Mouse (Mus musculus): ENCODE data around the gene Dhh. TPM values are rescaled to one million over a fixed set of nuclear protein-coding genes. Genes with fewer than 3 reads are reported as not detected.

Dhh gene
- polyA plus RNA-seq, 1 experiment from 2014 or later = 0.65 TPM

- H3K9me3 ChIP-seq (ENCODE audit: control insufficient read depth, low read length) = no peaks in the 10 kb centered on the region
- H3K4me2 ChIP-seq (ENCODE audit: low read length) = no peak overlapping the region
- H3K9ac ChIP-seq (replicated peaks; ENCODE audit: low read depth, low read length) = no peak overlapping the region
- no peaks in the 10 kb centered on the region for H3K4me1 ChIP-seq (replicated peaks; ENCODE audit: control insufficient read depth, insufficient read depth, low read length)
- H3K36me3 ChIP-seq (ENCODE audit: control insufficient read depth, insufficient read depth) = peaks cover 74% of the 10 kb centered on the region
- no peak overlapping the region for H3K27ac ChIP-seq (ENCODE audit: low read length)
- ATAC-seq = no peak
- WGBS = 88% methylated on average over 9 of the region's 9 CpGs
- H3K27me3 ChIP-seq (replicated peaks; ENCODE audit: control insufficient read depth, insufficient read depth, low read length) = no peaks in the 10 kb centered on the region
- no peak overlapping the region for H3K4me3 ChIP-seq (replicated peaks; ENCODE audit: low read length)
Observed at GRCm38 (mm10) chr15:98859319-98860043, 38.9 kb downstream of the Dhh start.

GRCm38 (mm10) chr15:98854214-98854613 is 44.1 kb downstream of the Dhh start:
- no peak overlapping the region for H3K4me2 ChIP-seq (ENCODE audit: low read length)
- no peak for ATAC-seq
- 94% methylated on average over 16 of the region's 16 CpGs for WGBS
- H3K36me3 ChIP-seq (ENCODE audit: control insufficient read depth, insufficient read depth) = peaks cover 73% of the 10 kb centered on the region
- H3K9ac ChIP-seq (replicated peaks; ENCODE audit: low read depth, low read length) = no peak overlapping the region
- H3K27me3 ChIP-seq (replicated peaks; ENCODE audit: control insufficient read depth, insufficient read depth, low read length) = no peaks in the 10 kb centered on the region
- H3K4me3 ChIP-seq (replicated peaks; ENCODE audit: low read length) = no peak overlapping the region
- no peak overlapping the region for H3K27ac ChIP-seq (ENCODE audit: low read length)
- no peaks in the 10 kb centered on the region for H3K9me3 ChIP-seq (ENCODE audit: control insufficient read depth, low read length)
- H3K4me1 ChIP-seq (replicated peaks; ENCODE audit: control insufficient read depth, insufficient read depth, low read length) = no peaks in the 10 kb centered on the region

- Histone ChIP-seq H3K4me1 (replicated peaks; ENCODE audit: control insufficient read depth, insufficient read depth, low read length) (no peaks in the 10 kb centered on the region), H3K9me3 (ENCODE audit: control insufficient read depth, low read length) (no peaks in the 10 kb centered on the region), H3K36me3 (ENCODE audit: control insufficient read depth, insufficient read depth) (peaks cover 69% of the 10 kb centered on the region), H3K27me3 (replicated peaks; ENCODE audit: control insufficient read depth, insufficient read depth, low read length) (no peaks in the 10 kb centered on the region), H3K27ac (ENCODE audit: low read length) (no peak overlapping the region), H3K4me2 (ENCODE audit: low read length) (no peak overlapping the region), H3K9ac (replicated peaks; ENCODE audit: low read depth, low read length) (no peak overlapping the region), H3K4me3 (replicated peaks; ENCODE audit: low read length) (no peak overlapping the region)
- WGBS = 92% methylated on average over 28 of the region's 28 CpGs
- no peak for ATAC-seq
Observed at GRCm38 (mm10) chr15:98853161-98853937, 45.0 kb downstream of the Dhh start.

GRCm38 (mm10) chr15:98852733-98853132 is 45.6 kb downstream of the Dhh start:
- no peak for ATAC-seq
- H3K4me3 ChIP-seq (replicated peaks; ENCODE audit: low read length) = no peak overlapping the region
- no peaks in the 10 kb centered on the region for H3K4me1 ChIP-seq (replicated peaks; ENCODE audit: control insufficient read depth, insufficient read depth, low read length)
- H3K9ac ChIP-seq (replicated peaks; ENCODE audit: low read depth, low read length) = no peak overlapping the region
- 96% methylated on average over 9 of the region's 9 CpGs for WGBS
- no peaks in the 10 kb centered on the region for H3K27me3 ChIP-seq (replicated peaks; ENCODE audit: control insufficient read depth, insufficient read depth, low read length)
- H3K9me3 ChIP-seq (ENCODE audit: control insufficient read depth, low read length) = no peaks in the 10 kb centered on the region
- peaks cover 66% of the 10 kb centered on the region for H3K36me3 ChIP-seq (ENCODE audit: control insufficient read depth, insufficient read depth)
- H3K27ac ChIP-seq (ENCODE audit: low read length) = no peak overlapping the region
- H3K4me2 ChIP-seq (ENCODE audit: low read length) = no peak overlapping the region

DNA sequence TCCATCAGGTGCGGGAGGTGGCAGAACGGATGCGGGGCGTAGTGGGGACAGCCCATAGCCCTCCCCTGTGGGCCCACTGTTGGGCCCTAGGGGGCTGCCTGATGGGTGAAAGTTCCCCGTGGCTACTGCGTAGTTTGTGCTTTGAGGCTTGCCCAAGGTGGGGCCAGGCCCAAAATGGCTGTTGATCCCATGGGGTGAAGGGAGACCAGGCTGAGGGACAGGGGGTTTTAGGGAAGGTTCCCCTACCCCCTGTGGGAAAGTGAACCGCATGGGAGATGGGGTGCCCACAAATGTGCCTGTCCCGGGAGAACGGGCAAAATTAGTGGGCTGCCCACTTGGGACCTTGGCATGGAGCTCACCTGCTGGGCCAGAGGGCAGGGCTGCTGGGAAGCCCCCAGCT is 46.3 kb downstream of the Dhh start:
- H3K4me2 ChIP-seq (ENCODE audit: low read length) = no peak overlapping the region
- no peaks in the 10 kb centered on the region for H3K4me1 ChIP-seq (replicated peaks; ENCODE audit: control insufficient read depth, insufficient read depth, low read length)
- H3K9me3 ChIP-seq (ENCODE audit: control insufficient read depth, low read length) = no peaks in the 10 kb centered on the region
- no peak overlapping the region for H3K27ac ChIP-seq (ENCODE audit: low read length)
- H3K36me3 ChIP-seq (ENCODE audit: control insufficient read depth, insufficient read depth) = peaks cover 66% of the 10 kb centered on the region
- no peak for ATAC-seq
- no peak overlapping the region for H3K9ac ChIP-seq (replicated peaks; ENCODE audit: low read depth, low read length)
- H3K27me3 ChIP-seq (replicated peaks; ENCODE audit: control insufficient read depth, insufficient read depth, low read length) = no peaks in the 10 kb centered on the region
- H3K4me3 ChIP-seq (replicated peaks; ENCODE audit: low read length) = no peak overlapping the region
- WGBS = 95% methylated on average over 9 of the region's 9 CpGs

GRCm38 (mm10) chr15:98851229-98851818 is 47.0 kb downstream of the Dhh start:
- no peaks in the 10 kb centered on the region for H3K4me1 ChIP-seq (replicated peaks; ENCODE audit: control insufficient read depth, insufficient read depth, low read length)
- ATAC-seq = no peak
- WGBS = 90% methylated on average over 21 of the region's 21 CpGs

DNA sequence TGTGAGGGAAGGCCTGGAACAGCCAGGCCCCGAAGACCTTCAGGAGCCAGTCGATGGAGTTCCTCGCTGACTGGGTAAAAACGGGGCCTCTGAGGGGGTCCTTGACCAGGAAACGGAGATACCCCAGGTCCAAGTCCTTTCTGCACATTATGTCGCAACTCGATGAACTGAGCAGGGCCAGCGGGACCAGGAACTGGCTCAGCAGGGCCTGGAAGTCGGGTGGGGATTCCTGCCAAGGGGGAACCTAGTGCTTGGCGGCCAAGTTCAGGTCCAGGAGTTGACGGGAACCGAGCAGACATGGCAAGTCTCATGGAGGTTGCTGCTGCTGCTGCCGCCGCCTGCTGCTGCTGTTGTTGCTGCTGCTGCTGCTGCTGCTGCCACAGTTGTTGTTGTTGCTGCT is 47.7 kb downstream of the Dhh start:
- H3K27me3 ChIP-seq (replicated peaks; ENCODE audit: control insufficient read depth, insufficient read depth, low read length) = no peaks in the 10 kb centered on the region
- H3K4me2 ChIP-seq (ENCODE audit: low read length) = no peak overlapping the region
- H3K36me3 ChIP-seq (ENCODE audit: control insufficient read depth, insufficient read depth) = peaks cover 68% of the 10 kb centered on the region
- 90% methylated on average over 14 of the region's 14 CpGs for WGBS
- ATAC-seq = no peak
- H3K4me3 ChIP-seq (replicated peaks; ENCODE audit: low read length) = no peak overlapping the region
- H3K27ac ChIP-seq (ENCODE audit: low read length) = no peak overlapping the region
- H3K9ac ChIP-seq (replicated peaks; ENCODE audit: low read depth, low read length) = no peak overlapping the region
- no peaks in the 10 kb centered on the region for H3K4me1 ChIP-seq (replicated peaks; ENCODE audit: control insufficient read depth, insufficient read depth, low read length)
- H3K9me3 ChIP-seq (ENCODE audit: control insufficient read depth, low read length) = no peaks in the 10 kb centered on the region

More at GRCm38 (mm10) chr15:98851229-98851818, 47.0 kb downstream of the Dhh start:
- peaks cover 68% of the 10 kb centered on the region for H3K36me3 ChIP-seq (ENCODE audit: control insufficient read depth, insufficient read depth)
- H3K27me3 ChIP-seq (replicated peaks; ENCODE audit: control insufficient read depth, insufficient read depth, low read length) = no peaks in the 10 kb centered on the region
- no peak overlapping the region for H3K4me2 ChIP-seq (ENCODE audit: low read length)
- H3K4me3 ChIP-seq (replicated peaks; ENCODE audit: low read length) = no peak overlapping the region
- H3K27ac ChIP-seq (ENCODE audit: low read length) = no peak overlapping the region
- H3K9me3 ChIP-seq (ENCODE audit: control insufficient read depth, low read length) = no peaks in the 10 kb centered on the region
- H3K9ac ChIP-seq (replicated peaks; ENCODE audit: low read depth, low read length) = no peak overlapping the region

GRCm38 (mm10) chr15:98849956-98850600 is 48.3 kb downstream of the Dhh start:
- Histone ChIP-seq H3K9ac (replicated peaks; ENCODE audit: low read depth, low read length) (no peak overlapping the region), H3K4me2 (ENCODE audit: low read length) (no peak overlapping the region), H3K36me3 (ENCODE audit: control insufficient read depth, insufficient read depth) (peaks cover 70% of the 10 kb centered on the region), H3K4me1 (replicated peaks; ENCODE audit: control insufficient read depth, insufficient read depth, low read length) (no peaks in the 10 kb centered on the region), H3K27me3 (replicated peaks; ENCODE audit: control insufficient read depth, insufficient read depth, low read length) (no peaks in the 10 kb centered on the region), H3K9me3 (ENCODE audit: control insufficient read depth, low read length) (no peaks in the 10 kb centered on the region), H3K4me3 (replicated peaks; ENCODE audit: low read length) (no peak overlapping the region), H3K27ac (ENCODE audit: low read length) (no peak overlapping the region)
- no peak for ATAC-seq
- 89% methylated on average over 16 of the region's 16 CpGs for WGBS

DNA sequence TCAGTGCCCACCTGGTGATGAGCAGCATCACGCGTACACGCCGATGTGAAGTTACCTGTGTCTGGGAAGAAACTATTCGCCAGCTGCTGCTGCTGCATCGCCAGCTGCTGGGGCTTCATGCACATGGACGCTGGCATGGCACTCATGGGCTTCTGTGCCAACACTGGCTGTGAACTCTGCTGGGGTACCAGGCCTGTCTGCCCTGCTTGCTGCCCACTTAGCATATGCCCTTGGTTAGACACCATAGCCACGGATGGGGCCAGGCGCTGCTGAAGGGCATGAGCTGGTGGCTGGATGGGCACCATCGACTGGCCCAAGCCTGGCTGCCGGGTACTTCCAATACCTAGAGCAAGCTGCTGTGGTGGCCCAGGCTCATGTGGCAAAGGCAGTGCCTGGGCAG is 49.2 kb downstream of the Dhh start:
- no peak for ATAC-seq
- no peaks in the 10 kb centered on the region for H3K4me1 ChIP-seq (replicated peaks; ENCODE audit: control insufficient read depth, insufficient read depth, low read length)

More for the DNA sequence above, 49.2 kb downstream of the Dhh start:
- Histone ChIP-seq H3K4me2 (ENCODE audit: low read length) (no peak overlapping the region), H3K9ac (replicated peaks; ENCODE audit: low read depth, low read length) (no peak overlapping the region), H3K9me3 (ENCODE audit: control insufficient read depth, low read length) (no peaks in the 10 kb centered on the region), H3K36me3 (ENCODE audit: control insufficient read depth, insufficient read depth) (peaks cover 66% of the 10 kb centered on the region), H3K4me3 (replicated peaks; ENCODE audit: low read length) (no peak overlapping the region), H3K27ac (ENCODE audit: low read length) (no peak overlapping the region), H3K27me3 (replicated peaks; ENCODE audit: control insufficient read depth, insufficient read depth, low read length) (no peaks in the 10 kb centered on the region)
- WGBS = 95% methylated on average over 11 of the region's 11 CpGs

All from forebrain, embryonic 16.5 days (tissue).